10 mouse cellular contexts compared by ENCODE assay signal in genomic region chr11:94231821-94232552, GRCm38 (mm10). TPM values are rescaled to one million over a fixed set of nuclear protein-coding genes. Genes with fewer than 3 reads are reported as not detected.
DNase-seq lines count a peak whose midpoint lies in the region; ATAC-seq and TF ChIP-seq lines count a peak whose summit lies in the region.
"Had no signal": no experiment of that assay in that cellular context is flagged by ENCODE, and none has a peak within 500 bp of the region (broad histone marks: within the 10 kb centered on the region; RNA-seq: fewer than 3 reads in every experiment).

No protein-coding gene starts in this region.

- no peak for TF ChIP-seq CTCF in C2C12 (IDR thresholded peaks at IDR 0.05; ENCODE audit: control insufficient read depth, insufficient read depth, insufficient read length)

- H3ac ChIP-seq in C2C12 (ENCODE audit: control insufficient read depth, insufficient read length, low read depth), result peak overlapping the region; percentile 7

- 78% methylated on average over 19 of the region's 19 CpGs for WGBS in hindbrain, embryonic 13.5 days
- 78% methylated on average over 19 of the region's 19 CpGs for WGBS in hindbrain, embryonic 14.5 days
- WGBS in heart, embryonic 16.5 days, result 55% methylated on average over 19 of the region's 19 CpGs

- no peaks in the 10 kb centered on the region for H3K36me3 ChIP-seq in hindbrain, embryonic 13.5 days
- H3K36me3 ChIP-seq in hindbrain, embryonic 14.5 days (replicated peaks; ENCODE audit: control insufficient read depth, insufficient read depth), result no peaks in the 10 kb centered on the region
- no peaks in the 10 kb centered on the region for H3K36me3 ChIP-seq in C2C12 (ENCODE audit: control insufficient read depth, insufficient read depth)
- no peaks in the 10 kb centered on the region for H3K36me3 ChIP-seq in heart, embryonic 16.5 days (ENCODE audit: control insufficient read depth, insufficient read depth)
- H3K36me3 ChIP-seq: embryonic facial prominence, embryonic 12.5 days had no signal

- no peaks in the 10 kb centered on the region for H3K79me3 ChIP-seq in C2C12 (ENCODE audit: low read depth)

- H3K9ac ChIP-seq in hindbrain, embryonic 13.5 days, result peak overlapping the region; percentile 29; the same call in 1 of the 2 replicates
- no peak overlapping the region for H3K9ac ChIP-seq in hindbrain, embryonic 14.5 days
- peak overlapping the region; percentile 44; the same call in 1 of the 2 replicates for H3K9ac ChIP-seq in heart, embryonic 16.5 days (ENCODE audit: low read length)
- H3K9ac ChIP-seq: embryonic facial prominence, embryonic 12.5 days had no signal

- no peaks in the 10 kb centered on the region for H3K9me3 ChIP-seq in hindbrain, embryonic 13.5 days
- no peaks in the 10 kb centered on the region for H3K9me3 ChIP-seq in hindbrain, embryonic 14.5 days (ENCODE audit: control insufficient read depth, low read length)
- H3K9me3 ChIP-seq in heart, embryonic 16.5 days (replicated peaks; ENCODE audit: control insufficient read depth, low read length), result no peaks in the 10 kb centered on the region
- H3K9me3 ChIP-seq: embryonic facial prominence, embryonic 12.5 days had no signal

- peaks cover 35% of the 10 kb centered on the region for H3K4me1 ChIP-seq in hindbrain, embryonic 13.5 days (replicated peaks)
- peaks cover 13% of the 10 kb centered on the region; the same call in 1 of the 2 replicates for H3K4me1 ChIP-seq in hindbrain, embryonic 14.5 days (replicated peaks; ENCODE audit: control insufficient read depth, insufficient read depth, low read length)
- H3K4me1 ChIP-seq in heart, embryonic 16.5 days (ENCODE audit: control insufficient read depth, insufficient read depth, low read length), result peaks cover 51% of the 10 kb centered on the region

- no peak for DNase-seq in hindbrain, embryonic 14.5 days (ENCODE audit: low spot score)
- peak; percentile 84 for DNase-seq in Muller cell, postnatal 12 days (ENCODE audit: inconsistent ontology term)
- DNase-seq in neural tube, embryonic 10.5 days (ENCODE audit: extremely low spot score, low spot score), result no peak
- DNase-seq in thymus, postnatal 10 days (ENCODE audit: low spot score in 2 of 2), result no peak
- DNase-seq: thymus, postnatal 14 days had no signal

- no peak overlapping the region for H3K4me3 ChIP-seq in hindbrain, embryonic 13.5 days
- H3K4me3 ChIP-seq in hindbrain, embryonic 14.5 days (replicated peaks; ENCODE audit: low read length), result no peak overlapping the region
- H3K4me3 ChIP-seq in C2C12 (ENCODE audit: insufficient read depth, poor library complexity, severe bottlenecking), result no peak overlapping the region
- no peak overlapping the region for H3K4me3 ChIP-seq in heart, embryonic 16.5 days (ENCODE audit: low read length)
- H3K4me3 ChIP-seq: embryonic facial prominence, embryonic 12.5 days had no signal

- no peak overlapping the region for H3K4me2 ChIP-seq in hindbrain, embryonic 13.5 days
- no peak overlapping the region for H3K4me2 ChIP-seq in hindbrain, embryonic 14.5 days (replicated peaks)
- H3K4me2 ChIP-seq in heart, embryonic 16.5 days (ENCODE audit: low read depth, low read length), result peak overlapping the region; percentile 5; the same call in 1 of the 2 replicates
- H3K4me2 ChIP-seq: embryonic facial prominence, embryonic 12.5 days had no signal

- H3K27ac ChIP-seq in hindbrain, embryonic 13.5 days, result no peak overlapping the region
- H3K27ac ChIP-seq in hindbrain, embryonic 14.5 days, result no peak overlapping the region
- peak overlapping the region; percentile 88 for H3K27ac ChIP-seq in heart, embryonic 16.5 days (ENCODE audit: low read length)
- H3K27ac ChIP-seq: embryonic facial prominence, embryonic 12.5 days had no signal

- no peaks in the 10 kb centered on the region for H3K27me3 ChIP-seq in hindbrain, embryonic 13.5 days
- no peaks in the 10 kb centered on the region for H3K27me3 ChIP-seq in hindbrain, embryonic 14.5 days (ENCODE audit: control insufficient read depth, insufficient read depth, low read length)
- H3K27me3 ChIP-seq in C2C12 (ENCODE audit: control insufficient read depth, insufficient read depth, insufficient read length), result no peaks in the 10 kb centered on the region
- no peaks in the 10 kb centered on the region for H3K27me3 ChIP-seq in heart, embryonic 16.5 days (ENCODE audit: control insufficient read depth, insufficient read depth, low read length)
- H3K27me3 ChIP-seq: embryonic facial prominence, embryonic 12.5 days had no signal

- no peak for ATAC-seq in hindbrain, embryonic 13.5 days (ENCODE audit: low FRiP score)
- no peak for ATAC-seq in hindbrain, embryonic 14.5 days (ENCODE audit: low FRiP score)
- 0 out of 2 replicates have a peak, but pooled peaks have one; percentile 26 for ATAC-seq in heart, embryonic 16.5 days (replicated peaks; ENCODE audit: extremely low read depth, insufficient read depth, low FRiP score)
- ATAC-seq: activated CD4-positive, CD25-positive, alpha-beta regulatory T cell, adult 4 months had no signal

- no peaks in the 10 kb centered on the region for H3K79me2 ChIP-seq in C2C12 (ENCODE audit: control insufficient read depth, insufficient read depth)

TF ChIP-seq in C2C12, 6 proteins besides CTCF, POLR2A, EP300 and RAD21:
- TF ChIP-seq FOSL1 (IDR thresholded peaks at IDR 0.05; ENCODE audit: insufficient read depth, low read length, poor library complexity, severe bottlenecking), result no peak
- peak; percentile 48 for TF ChIP-seq MAX (IDR thresholded peaks at IDR 0.05)
- no peak for TF ChIP-seq CEBPB (IDR thresholded peaks at IDR 0.05; ENCODE audit: low read depth)
- TF ChIP-seq MYOG (IDR thresholded peaks at IDR 0.05; ENCODE audit: control insufficient read depth, extremely low read depth, insufficient read length), result no peak
- TF ChIP-seq USF1 (IDR thresholded peaks at IDR 0.05; ENCODE audit: low read depth), result peak; percentile 69

RNA-seq across cellular contexts. Expression of gene Wfikkn2, which starts 13.8 kb away (rescaled TPM):
- polyA plus RNA-seq in hindbrain, embryonic 13.5 days (2015; fragmentation: Nextera tagmentation; extraction: Ambion mirVana), result 5.9 and 8.6 TPM in 2 replicates
- polyA plus RNA-seq in hindbrain, embryonic 14.5 days (2014; fragmentation: Nextera tagmentation; extraction: Ambion mirVana), result 5.7 and 6.8 TPM in 2 replicates
- 0.04 TPM for polyA plus RNA-seq in C2C12 (2012; fragmentation: generic; extraction: Trizol)
- polyA plus RNA-seq in heart, embryonic 16.5 days (2015; fragmentation: Nextera tagmentation; extraction: Ambion mirVana), result 3.1 and 3.7 TPM in 2 replicates

RNA-seq across cellular contexts. Expression of gene Tob1, which starts 20.7 kb away (rescaled TPM):
- 32.3 and 36.0 TPM in 2 replicates for polyA plus RNA-seq in hindbrain, embryonic 13.5 days (2015; fragmentation: Nextera tagmentation; extraction: Ambion mirVana)
- 34.3 and 34.6 TPM in 2 replicates for polyA plus RNA-seq in hindbrain, embryonic 14.5 days (2014; fragmentation: Nextera tagmentation; extraction: Ambion mirVana)
- polyA plus RNA-seq in C2C12 (2012; fragmentation: generic; extraction: Trizol), result 10.7 TPM
- 35.7 and 41.2 TPM in 2 replicates for polyA plus RNA-seq in heart, embryonic 16.5 days (2015; fragmentation: Nextera tagmentation; extraction: Ambion mirVana)

RNA-seq across cellular contexts. Expression of gene Gm21885, which starts 49.7 kb away (rescaled TPM):
- 0.43 and 0.70 TPM in 2 replicates for polyA plus RNA-seq in hindbrain, embryonic 13.5 days (2015; fragmentation: Nextera tagmentation; extraction: Ambion mirVana)
- 0.38 TPM in 1 of 2 replicates, not detected in the other for polyA plus RNA-seq in hindbrain, embryonic 14.5 days (2014; fragmentation: Nextera tagmentation; extraction: Ambion mirVana)
- not detected for polyA plus RNA-seq in C2C12 (2012; fragmentation: generic; extraction: Trizol)
- not detected in 2 replicates for polyA plus RNA-seq in heart, embryonic 16.5 days (2015; fragmentation: Nextera tagmentation; extraction: Ambion mirVana)
- polyA plus RNA-seq: embryonic facial prominence, embryonic 12.5 days had no signal
